ENCODE assay signal across 9 mouse cellular contexts in the genomic region with DNA sequence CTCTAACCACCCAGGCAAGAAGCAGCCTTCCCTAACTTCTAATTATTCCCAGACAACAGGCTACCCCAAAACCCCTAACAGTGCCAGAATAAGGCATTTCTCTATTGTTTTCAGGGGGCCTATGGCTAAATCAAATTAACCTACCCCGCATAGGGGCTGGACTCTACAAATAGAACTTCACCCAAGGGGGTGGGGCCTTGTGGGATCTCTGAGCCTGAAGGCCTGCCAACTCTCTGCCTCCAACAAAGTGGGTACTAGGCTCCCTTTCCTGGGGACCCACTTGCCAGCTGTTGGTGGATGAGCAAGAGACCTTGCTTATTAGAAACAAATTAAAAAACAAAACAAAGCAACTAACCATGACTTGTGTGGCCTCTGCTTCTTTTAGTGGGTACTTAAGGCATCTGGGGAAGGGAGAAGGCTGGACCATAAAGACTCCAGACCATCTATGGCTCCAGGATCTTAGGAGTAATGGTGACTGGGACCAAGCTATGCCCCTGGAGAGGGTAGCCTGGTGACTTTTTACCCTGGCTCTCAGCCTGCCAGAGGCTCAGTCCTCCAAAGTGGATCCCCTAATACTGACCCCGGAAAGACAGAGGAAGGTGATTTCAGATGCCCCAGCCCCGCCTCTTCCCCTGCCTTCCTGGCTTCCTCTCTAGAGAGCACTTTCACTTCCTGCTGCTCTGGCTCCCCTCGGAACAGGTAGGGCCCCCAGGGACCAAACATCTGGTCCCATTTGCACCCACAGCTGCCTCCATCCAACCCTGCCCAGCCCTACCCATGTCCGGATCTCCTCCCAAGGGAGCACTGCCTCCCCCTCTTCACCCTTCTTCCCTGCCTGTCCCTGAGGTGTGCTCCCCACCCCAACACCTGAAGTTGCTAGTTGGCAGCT. TPM values are rescaled to one million over a fixed set of nuclear protein-coding genes. Genes with fewer than 3 reads are reported as not detected.
DNase-seq lines count a peak whose midpoint lies in the region; ATAC-seq and TF ChIP-seq lines count a peak whose summit lies in the region.
"Had no signal": no experiment of that assay in that cellular context is flagged by ENCODE, and none has a peak within 500 bp of the region (broad histone marks: within the 10 kb centered on the region; RNA-seq: fewer than 3 reads in every experiment).

Rinl (plus strand) TSS at position 663 of the 889 bp plus-strand sequence.

- no peak for TF ChIP-seq CTCF in gastrocnemius, adult 2 months (IDR thresholded peaks at IDR 0.05)
- no peak for TF ChIP-seq CTCF in liver, postnatal 0 days (IDR thresholded peaks at IDR 0.05; ENCODE audit: low read depth)

- 53% methylated on average over 5 of the region's 5 CpGs for WGBS in embryonic facial prominence, embryonic 13.5 days
- 43% methylated on average over 5 of the region's 5 CpGs for WGBS in liver, postnatal 0 days (ENCODE audit: insufficient replicate concordance)
- 44% methylated on average over 5 of the region's 5 CpGs for WGBS in stomach, embryonic 14.5 days

- no peak for DNase-seq in gastrocnemius, adult 2 months
- DNase-seq in gastrocnemius, postnatal 10 days: no peak
- DNase-seq in liver, postnatal 0 days: peak; percentile 47
- no peak for DNase-seq in yolk sac, embryonic 10.5 days (ENCODE audit: low spot score)
- no peak for DNase-seq in gastrocnemius, postnatal 36 days
- no peak for DNase-seq in left cerebral cortex, adult 18-20 months (ENCODE audit: low spot score in 2 of 2)

- peaks cover 29% of the 10 kb centered on the region for H3K4me1 ChIP-seq in embryonic facial prominence, embryonic 13.5 days
- peaks cover 15% of the 10 kb centered on the region for H3K4me1 ChIP-seq in liver, postnatal 0 days (ENCODE audit: insufficient read depth)
- H3K4me1 ChIP-seq in stomach, embryonic 14.5 days (ENCODE audit: control insufficient read depth, insufficient read depth, low read length): peaks cover 19% of the 10 kb centered on the region

- peaks cover 43% of the 10 kb centered on the region for H3K36me3 ChIP-seq in embryonic facial prominence, embryonic 13.5 days
- H3K36me3 ChIP-seq in liver, postnatal 0 days (replicated peaks; ENCODE audit: insufficient read depth, low read length): peaks cover 6% of the 10 kb centered on the region; the same call in 1 of the 2 replicates
- peaks cover 6% of the 10 kb centered on the region for H3K36me3 ChIP-seq in stomach, embryonic 14.5 days (ENCODE audit: control insufficient read depth, insufficient read depth, low read length)

- no peaks in the 10 kb centered on the region for H3K27me3 ChIP-seq in embryonic facial prominence, embryonic 13.5 days
- H3K27me3 ChIP-seq in liver, postnatal 0 days (ENCODE audit: insufficient read depth, low read length): no peaks in the 10 kb centered on the region
- no peaks in the 10 kb centered on the region for H3K27me3 ChIP-seq in stomach, embryonic 14.5 days (ENCODE audit: control insufficient read depth, insufficient read depth, low read length)
- H3K27me3 ChIP-seq: heart, embryonic 13.5 days had no signal

- no peak within 1 kb of the TSS; the same call in 1 of the 2 replicates for H3K9ac ChIP-seq in embryonic facial prominence, embryonic 13.5 days
- 0 out of 2 replicates have a peak within 1 kb of the TSS, but pooled peaks have one; percentile 21 for H3K9ac ChIP-seq in liver, postnatal 0 days (replicated peaks)
- H3K9ac ChIP-seq in stomach, embryonic 14.5 days (replicated peaks; ENCODE audit: low read depth, low read length): no peak within 1 kb of the TSS
- H3K9ac ChIP-seq: heart, embryonic 13.5 days had no signal

- TF ChIP-seq EP300 in liver, postnatal 0 days (IDR thresholded peaks at IDR 0.05; ENCODE audit: low read depth): no peak

- ATAC-seq in embryonic facial prominence, embryonic 13.5 days (ENCODE audit: insufficient number of reproducible peaks, insufficient read depth, low FRiP score, low TSS enrichment, low read depth): no peak
- peak; percentile 44; the same call in 1 of the 2 replicates for ATAC-seq in liver, postnatal 0 days
- ATAC-seq in stomach, embryonic 14.5 days (ENCODE audit: insufficient number of reproducible peaks, insufficient read depth, low FRiP score, low read depth): no peak

- intact Hi-C loops in gastrocnemius, adult 2 months (cut with DNase I): loop anchor here (10.0 kb wide), 1 partner anchor 246 kb away; no protein-coding TSS in a partner anchor
- intact Hi-C loops in gastrocnemius, postnatal 36 days (cut with DNase I): no loop called here

- H3K27ac ChIP-seq in gastrocnemius, adult 2 months: peak within 1 kb of the TSS; percentile 28; the same call in 1 of the 2 replicates
- peak within 1 kb of the TSS; percentile 76 for H3K27ac ChIP-seq in embryonic facial prominence, embryonic 13.5 days
- peak within 1 kb of the TSS; percentile 39; the same call in 1 of the 2 replicates for H3K27ac ChIP-seq in liver, postnatal 0 days (ENCODE audit: low read depth)
- peak within 1 kb of the TSS; percentile 44; the same call in 1 of the 2 replicates for H3K27ac ChIP-seq in stomach, embryonic 14.5 days (ENCODE audit: low read length)
- H3K27ac ChIP-seq: heart, embryonic 13.5 days had no signal

- H3K4me2 ChIP-seq in embryonic facial prominence, embryonic 13.5 days: no peak within 1 kb of the TSS
- H3K4me2 ChIP-seq in liver, postnatal 0 days (ENCODE audit: low read depth, low read length): peak within 1 kb of the TSS; percentile 30
- H3K4me2 ChIP-seq in stomach, embryonic 14.5 days (replicated peaks; ENCODE audit: low read depth, low read length): no peak within 1 kb of the TSS
- H3K4me2 ChIP-seq: heart, embryonic 13.5 days had no signal

- H3K9me3 ChIP-seq in embryonic facial prominence, embryonic 13.5 days: no peaks in the 10 kb centered on the region
- H3K9me3 ChIP-seq in liver, postnatal 0 days (ENCODE audit: low read length): no peaks in the 10 kb centered on the region
- H3K9me3 ChIP-seq in stomach, embryonic 14.5 days (ENCODE audit: control insufficient read depth, low read depth, low read length): no peaks in the 10 kb centered on the region
- H3K9me3 ChIP-seq: heart, embryonic 13.5 days had no signal

- H3K4me3 ChIP-seq in gastrocnemius, adult 2 months: no peak within 1 kb of the TSS
- no peak within 1 kb of the TSS for H3K4me3 ChIP-seq in embryonic facial prominence, embryonic 13.5 days
- H3K4me3 ChIP-seq in liver, postnatal 0 days (ENCODE audit: low read depth, low read length): peak within 1 kb of the TSS; percentile 36
- no peak within 1 kb of the TSS for H3K4me3 ChIP-seq in stomach, embryonic 14.5 days (ENCODE audit: low read depth, low read length)
- H3K4me3 ChIP-seq: heart, embryonic 13.5 days had no signal

RNA-seq across cellular contexts. Expression of gene Rinl, which starts in this region (rescaled TPM):
- under 1 TPM; 0.71 to 0.89 TPM for total RNA-seq in gastrocnemius, adult 2 months (2021)
- 1 to 10 TPM in 1 of 2 experiments, under 1 TPM in 1; 0.63 to 1.7 TPM for total RNA-seq in gastrocnemius, postnatal 10 days (2021)
- polyA plus RNA-seq in embryonic facial prominence, embryonic 13.5 days (2015; fragmentation: Nextera tagmentation; extraction: Ambion mirVana): 2.6 and 4.1 TPM in 2 replicates
- polyA plus RNA-seq in liver, postnatal 0 days (2015; fragmentation: Nextera tagmentation; extraction: Ambion mirVana): 7.2 and 7.6 TPM in 2 replicates
- polyA plus RNA-seq in stomach, embryonic 14.5 days (2014; fragmentation: Nextera tagmentation; extraction: Ambion mirVana): 3.3 and 4.5 TPM in 2 replicates
- 1 to 10 TPM; 1.1 TPM for total RNA-seq in gastrocnemius, postnatal 36 days (2021)
- total RNA-seq in left cerebral cortex, adult 18-20 months (2021): 1 to 10 TPM; 2.1 to 3.9 TPM
